Mouse (Mus musculus) CD8-positive naive resting alpha-beta T cell, adult 2 months (primary cell): ENCODE measurements around the gene Cd22.
"Not testable (repeated sequence)": the region's sequence is repeated elsewhere in the genome, so short reads cannot be mapped to it uniquely, and the experiment has no call there.

Experiments used
- DNase-seq, 2 experiments: peaks; one replicate each; pipeline ENCODE4 v3.0.0; 2022; ENCODE audit warnings: low read depth in 2 of 2, low spot score in 2 of 2

Cd22 gene

GRCm38 (mm10) chr7:30863386-30863785 lies 16.8 kb downstream of the Cd22 start:
- DNase-seq, result no peak

GRCm38 (mm10) chr7:30861464-30861863 lies 18.7 kb downstream of the Cd22 start, which contains the start of gene Ffar1:
Gene Ffar1, minus strand, starts transcription at chr7:30861564.
- no peak for DNase-seq

DNA sequence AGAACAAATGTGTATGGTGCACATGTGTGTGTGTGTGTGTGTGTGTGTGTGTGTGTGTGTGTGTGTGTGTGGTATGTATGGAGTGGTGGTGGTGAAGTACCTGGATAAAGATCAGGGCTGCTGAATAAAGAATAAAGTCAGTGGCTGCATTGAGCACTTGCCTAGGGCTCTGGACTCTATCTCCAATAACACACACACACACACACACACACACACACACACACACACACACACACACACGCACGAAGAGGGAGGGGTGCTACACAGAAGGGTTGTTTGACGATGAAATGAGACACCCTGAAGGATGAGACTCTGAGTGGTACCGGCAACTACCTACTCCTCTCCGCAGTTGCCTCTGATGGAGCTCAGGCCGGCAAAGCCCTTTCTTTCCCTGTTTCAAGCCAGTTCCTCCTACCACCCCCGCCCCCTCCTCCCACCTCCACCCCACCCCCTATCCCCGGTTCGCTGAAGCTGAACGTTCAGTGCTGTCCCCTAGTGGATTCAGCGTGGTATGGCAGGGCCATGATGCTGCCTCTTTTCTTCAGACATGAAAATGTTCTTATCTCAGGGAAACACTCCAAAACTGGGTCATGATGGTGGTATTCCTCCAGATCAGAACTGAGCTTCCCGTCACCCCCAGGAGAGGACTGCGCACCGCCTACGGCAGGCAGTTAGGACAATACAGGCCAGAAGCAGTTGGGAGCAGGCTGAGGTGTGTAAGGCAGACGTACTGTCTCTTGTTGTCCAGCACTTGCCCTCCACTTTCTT lies 20.3 kb downstream of the Cd22 start:
- peak; percentile 16 to 46 for DNase-seq

- DNase-seq, result peak; percentile 29 to 42
These were observed 20.9 kb downstream of the Cd22 start for GRCm38 (mm10) chr7:30859290-30859634.

- no peak for DNase-seq
These were observed 22.4 kb downstream of the Cd22 start for GRCm38 (mm10) chr7:30857746-30858145.

- no peak for DNase-seq
These were observed 24.1 kb downstream of the Cd22 start, which contains the start of gene Ffar3 for GRCm38 (mm10) chr7:30856078-30856477. Gene Ffar3, minus strand, starts transcription at chr7:30856178.

DNA sequence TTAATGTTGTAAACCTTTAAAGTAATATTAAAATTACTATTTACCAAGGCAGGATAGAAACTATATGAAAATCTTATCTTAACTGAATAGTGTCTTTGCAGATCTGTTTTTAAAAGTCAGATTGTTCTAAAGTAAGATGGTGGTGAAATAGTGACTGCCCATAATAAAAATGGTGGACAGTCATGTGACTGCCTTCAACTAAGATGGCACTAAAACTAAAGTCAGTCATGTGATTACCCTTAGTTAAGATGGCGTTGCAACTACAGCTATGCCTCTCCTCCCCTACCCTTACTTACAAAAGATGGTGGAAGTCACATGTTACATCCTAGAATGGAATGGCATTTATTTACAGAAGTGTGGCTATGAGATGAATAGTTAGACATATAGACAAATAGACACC lies 28.7 kb downstream of the Cd22 start:
- DNase-seq, result no peak

DNA sequence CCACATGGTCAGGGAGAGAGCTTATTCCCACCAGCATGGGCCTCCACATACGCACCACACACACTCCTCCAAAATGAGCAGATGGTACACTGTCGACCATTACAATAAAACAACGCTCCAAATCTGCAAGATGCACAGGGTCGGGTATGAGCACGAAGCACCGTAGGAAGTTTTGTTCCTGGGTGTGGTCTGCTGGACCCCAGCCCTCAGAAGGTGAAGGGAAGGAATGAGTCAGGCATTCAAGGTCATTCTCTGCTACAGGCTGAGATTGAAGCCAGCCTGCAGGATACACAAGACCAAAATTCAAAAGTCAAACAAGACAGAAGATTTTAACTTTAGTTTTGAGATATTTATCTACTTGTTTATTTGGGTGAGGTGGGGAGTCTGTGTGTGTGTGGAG lies 32.2 kb downstream of the Cd22 start:
- DNase-seq, result no peak

- no peak for DNase-seq
These were observed 32.8 kb downstream of the Cd22 start for GRCm38 (mm10) chr7:30847386-30847785.

GRCm38 (mm10) chr7:30846505-30847053 lies 33.6 kb downstream of the Cd22 start:
- no peak for DNase-seq

DNA sequence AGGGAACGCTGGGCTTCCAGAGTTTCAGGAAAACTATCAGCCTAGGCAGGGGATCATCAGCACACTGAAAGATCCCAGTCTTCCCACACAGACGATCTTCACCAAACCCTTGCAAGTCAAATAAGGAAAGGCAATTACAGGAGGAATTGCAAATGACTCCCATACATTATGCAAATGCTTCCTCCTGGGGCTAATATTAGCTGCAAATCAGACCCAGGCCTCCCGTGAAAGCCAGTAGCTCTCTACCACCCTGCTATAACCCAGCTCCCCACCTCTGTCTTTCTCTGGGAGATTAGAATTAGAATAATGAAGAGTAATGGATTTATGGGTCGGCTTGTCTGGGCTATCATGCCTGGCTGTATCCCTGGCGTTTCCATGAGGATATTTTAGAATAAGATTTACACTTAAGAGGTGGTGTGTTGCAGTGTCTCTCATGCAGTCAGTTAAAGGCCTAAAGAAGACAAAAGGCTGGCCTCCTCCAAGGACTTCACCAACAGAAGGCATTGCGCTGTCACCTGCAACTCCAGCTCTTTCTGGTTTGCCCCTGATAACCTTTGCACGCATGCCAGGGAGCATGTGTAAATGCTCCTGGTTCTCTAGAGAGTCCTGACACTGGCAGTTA lies 35.4 kb downstream of the Cd22 start:
- no peak for DNase-seq

- no peak for DNase-seq
These were observed 38.0 kb downstream of the Cd22 start for GRCm38 (mm10) chr7:30842092-30842491.

DNA sequence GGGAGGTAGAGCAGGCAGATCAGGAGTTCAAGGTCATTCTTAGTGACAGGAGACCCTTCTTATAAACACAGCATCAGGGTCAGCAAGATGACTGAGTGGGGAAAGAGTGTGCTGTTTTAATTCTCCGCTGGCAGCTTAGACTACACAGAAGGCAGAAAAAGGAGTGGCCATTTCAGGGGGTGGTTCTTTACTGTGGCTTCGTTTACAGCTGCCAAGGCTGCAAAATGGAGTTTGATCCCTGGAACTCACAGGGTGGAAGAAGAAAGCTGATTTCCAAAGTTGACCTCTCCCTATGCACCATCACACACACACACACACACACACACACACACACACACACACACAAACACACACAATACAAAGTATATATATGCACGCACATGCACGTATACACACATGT lies 38.8 kb downstream of the Cd22 start:
- DNase-seq, result no peak

DNA sequence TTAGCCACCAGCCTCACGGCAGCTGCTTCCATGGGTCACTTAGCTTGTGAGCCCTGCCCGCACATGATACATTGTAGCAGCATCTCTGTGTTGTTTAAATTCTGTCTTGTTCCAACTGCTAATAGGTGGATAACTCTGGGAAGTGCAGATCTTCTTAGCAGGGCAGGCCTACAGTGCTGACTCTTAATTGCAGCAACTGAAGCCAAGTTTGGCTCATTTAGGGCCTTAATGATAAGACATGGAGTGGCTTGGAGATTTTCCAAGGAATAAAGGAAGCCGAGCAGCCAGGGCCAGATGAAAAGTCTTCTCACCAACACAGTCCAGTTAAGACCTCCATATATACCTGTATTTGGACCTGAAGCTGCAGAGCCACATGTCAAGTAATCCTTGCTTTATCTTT lies 39.8 kb downstream of the Cd22 start:
- no peak for DNase-seq

GRCm38 (mm10) chr7:30837277-30837676 lies 42.9 kb downstream of the Cd22 start:
- DNase-seq, result no peak

DNA sequence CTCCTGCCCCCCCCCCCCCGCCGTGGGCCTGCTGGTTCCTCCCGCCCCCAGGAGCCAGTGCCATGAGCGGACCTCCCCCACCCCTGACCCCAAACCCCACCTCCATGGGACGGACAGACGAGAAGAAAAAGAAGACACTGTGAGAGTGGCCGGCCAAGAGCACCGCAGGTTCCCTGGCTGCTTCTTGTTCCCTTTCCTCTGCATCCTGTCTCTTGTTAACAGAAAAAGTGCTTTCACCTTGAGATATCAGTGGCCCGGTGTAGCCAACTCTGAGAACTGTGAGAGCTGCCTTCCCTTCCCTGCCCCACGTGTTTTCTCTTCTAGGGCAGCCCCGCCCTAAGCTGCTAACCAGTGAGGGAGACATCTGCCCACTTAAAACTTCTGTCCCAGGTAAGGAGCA lies 47.5 kb downstream of the Cd22 start:
- DNase-seq, result not testable (repeated sequence)

DNA sequence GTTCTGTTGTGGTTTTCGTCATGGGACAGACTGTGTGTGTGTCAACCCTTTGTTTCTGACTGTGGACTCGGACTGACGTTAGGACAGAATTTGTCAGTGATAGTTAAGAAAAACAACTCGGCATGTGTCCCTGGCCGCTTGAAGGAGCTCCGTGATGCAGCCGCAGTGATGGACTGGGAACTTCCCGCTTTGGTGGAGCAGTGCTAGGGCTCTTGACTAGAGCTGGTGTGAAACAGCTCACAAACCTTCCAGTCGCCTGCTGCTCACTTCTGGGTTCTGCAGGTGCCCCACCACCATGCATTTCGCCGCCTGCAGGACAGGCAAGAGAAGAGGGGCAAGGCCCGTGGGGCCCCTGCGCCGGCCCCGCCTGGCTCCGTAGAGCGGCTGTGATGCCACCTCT lies 47.9 kb downstream of the Cd22 start:
- peak; percentile 6 to 8 for DNase-seq

GRCm38 (mm10) chr7:30829428-30829827 lies 50.7 kb downstream of the Cd22 start:
- DNase-seq, result no peak

DNA sequence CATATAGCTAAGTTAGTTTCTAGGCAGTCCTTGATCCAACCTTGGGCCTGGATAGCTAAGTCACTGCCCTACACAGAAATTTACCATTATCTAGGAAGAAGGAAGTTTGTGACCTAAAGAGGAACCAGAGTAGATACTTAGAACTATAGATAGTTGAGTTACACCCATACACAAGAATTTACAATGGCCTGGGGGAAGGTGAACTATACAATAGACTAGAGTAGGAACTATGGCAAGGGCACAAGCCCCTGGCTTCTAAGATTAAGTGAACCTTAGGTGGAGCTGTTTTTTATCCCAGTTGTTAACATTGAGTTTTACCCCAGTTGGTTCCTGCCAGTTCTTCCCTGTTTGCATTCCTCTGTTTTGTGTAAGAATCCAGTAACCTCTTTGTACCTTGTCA lies 51.3 kb downstream of the Cd22 start:
- not testable (repeated sequence) for DNase-seq

GRCm38 (mm10) chr7:30826660-30827059 lies 53.5 kb downstream of the Cd22 start:
- DNase-seq, result no peak

- no peak for DNase-seq
These were observed 55.8 kb downstream of the Cd22 start for GRCm38 (mm10) chr7:30824306-30824705.

- DNase-seq, result no peak
These were observed 56.5 kb downstream of the Cd22 start, which contains the start of gene Ffar2 for GRCm38 (mm10) chr7:30823675-30824074. Gene Ffar2, minus strand, starts transcription at chr7:30823775.
